Mouse (Mus musculus): Measurements from ENCODE around the gene Atp6v0d1. TPM values are rescaled to one million over a fixed set of nuclear protein-coding genes. Genes with fewer than 3 reads are reported as not detected.

Gene Atp6v0d1
- polyA plus RNA-seq, 1 experiment from 2014 or later: 263 TPM

Other genes with a start within 250 kb of the Atp6v0d1 start
- 0.63 to 1.4 TPM (median 0.77 TPM) in 3 replicates for gene Lrrc29, start 239.8 kb downstream of the Atp6v0d1 start, polyA plus RNA-seq (2018)
- 19.5 to 78.9 TPM (median 58.8 TPM) in 3 replicates for gene Tmem208, start 239.7 kb downstream of the Atp6v0d1 start, polyA plus RNA-seq (2018)
- 5.6 to 17.0 TPM (median 9.8 TPM) in 3 replicates for gene Fhod1, start 218.1 kb downstream of the Atp6v0d1 start, polyA plus RNA-seq (2018)
- 0.36 to 0.94 TPM (median 0.36 TPM) in 3 replicates for gene Slc9a5, start 217.2 kb downstream of the Atp6v0d1 start, polyA plus RNA-seq (2018)
- gene Plekhg4, start 192.8 kb downstream of the Atp6v0d1 start, polyA plus RNA-seq (2018): not detected in 3 replicates
- not detected in 3 replicates for gene Kctd19, start 152.5 kb downstream of the Atp6v0d1 start, polyA plus RNA-seq (2018)
- gene Lrrc36, start 152.5 kb downstream of the Atp6v0d1 start, polyA plus RNA-seq (2018): 0.13 TPM in 1 of 3 replicates, not detected in the others
- 0.20 to 1.0 TPM (median 0.49 TPM) in 3 replicates for gene Tppp3, start 94.5 kb downstream of the Atp6v0d1 start, polyA plus RNA-seq (2018)
- gene Zdhhc1, start 69.1 kb downstream of the Atp6v0d1 start, polyA plus RNA-seq (2018): 6.8 to 10.0 TPM (median 7.3 TPM) in 3 replicates
- gene Hsd11b2, start 47.3 kb downstream of the Atp6v0d1 start, polyA plus RNA-seq (2018): not detected in 3 replicates
- gene Ripor1, start 39.2 kb upstream of the Atp6v0d1 start, polyA plus RNA-seq (2018): 13.3 to 20.5 TPM (median 14.5 TPM) in 3 replicates
- gene Ctcf, start 70.5 kb upstream of the Atp6v0d1 start, polyA plus RNA-seq (2018): 38.0 to 50.3 TPM (median 38.3 TPM) in 3 replicates
- not detected in 3 replicates for gene Agrp, start 71.3 kb upstream of the Atp6v0d1 start, polyA plus RNA-seq (2018)
- gene Carmil2, start 120.2 kb upstream of the Atp6v0d1 start, polyA plus RNA-seq (2018): 0.13 TPM in 1 of 3 replicates, not detected in the others
- gene Acd, start 135.1 kb upstream of the Atp6v0d1 start, polyA plus RNA-seq (2018): 14.9 to 20.7 TPM (median 19.5 TPM) in 3 replicates
- gene Pard6a, start 135.1 kb upstream of the Atp6v0d1 start, polyA plus RNA-seq (2018): 2.9 to 8.1 TPM (median 6.1 TPM) in 3 replicates
- gene 4933405L10Rik, start 141.6 kb upstream of the Atp6v0d1 start, polyA plus RNA-seq (2018): not detected in 3 replicates
- gene Enkd1, start 142.2 kb upstream of the Atp6v0d1 start, polyA plus RNA-seq (2018): 1.4 to 6.3 TPM (median 3.2 TPM) in 3 replicates
- 0.26 to 0.85 TPM (median 0.67 TPM) in 3 replicates for gene Gfod2, start 192.6 kb upstream of the Atp6v0d1 start, polyA plus RNA-seq (2018)